Mouse (Mus musculus): ENCODE data around the gene Zfp853.

- TF ChIP-seq CTCF (IDR thresholded peaks at IDR 0.05; ENCODE audit: control insufficient read depth, insufficient read depth, insufficient replicate concordance, low read depth, low read length) (no peak), POLR2A (IDR thresholded peaks at IDR 0.05; ENCODE audit: control insufficient read depth, low read depth, low read length) (no peak)
Observed at GRCm38 (mm10) chr5:143272540-143273330, 20.7 kb downstream of the Zfp853 start.

Data from testis, adult 2 months (tissue).